Mouse (Mus musculus) CD4-positive naive resting alpha-beta T cell, adult 76 days (primary cell): ENCODE results near the gene Svs5. TPM values are rescaled to one million over a fixed set of nuclear protein-coding genes. Genes with fewer than 3 reads are reported as not detected.

Experiments used
- total RNA-seq: library from RNA; stranded (reverse); gene quantifications from one replicate; pipeline ENCODE4 v1.2.4, GENCODE M21; 2023

Svs5 gene
- total RNA-seq = not detected

GRCm38 (mm10) chr2:164332440-164332839, at the start of gene Svs5:
Svs5 (plus strand) TSS chr2:164332740.

GRCm38 (mm10) chr2:164288968-164289367, 43.6 kb upstream of the Svs5 start, which contains the start of gene Svs3a:
Svs3a (plus strand) TSS chr2:164289268.

DNA sequence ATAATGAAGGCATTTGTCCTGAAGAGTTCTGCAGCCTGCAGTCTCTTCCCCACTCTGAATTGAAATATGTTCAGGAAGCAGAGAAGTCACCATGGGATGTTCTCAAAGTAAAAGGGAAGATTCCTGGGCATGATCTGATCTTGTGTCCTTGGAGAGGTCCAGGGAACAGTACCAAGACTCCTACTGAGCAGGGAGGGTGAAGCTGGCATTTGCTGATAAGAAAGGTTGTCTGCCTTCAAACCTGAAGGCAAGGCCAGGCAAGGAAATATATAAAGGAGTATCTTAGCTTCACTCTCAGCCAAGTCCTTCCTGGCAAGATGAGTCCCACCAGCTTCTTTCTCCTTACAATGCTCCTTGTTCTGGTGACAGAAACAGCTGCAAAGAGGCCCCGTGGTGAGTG, 16.1 kb upstream of the Svs5 start, which contains the start of gene Svs6:
Svs6 (plus strand) TSS at position 301 of the 400 bp plus-strand sequence.

Other genes with a start within 250 kb of the Svs5 start
- gene Kcns1, start 161.6 kb upstream of the Svs5 start, total RNA-seq = not detected
- gene Wfdc5, start 150.0 kb upstream of the Svs5 start, total RNA-seq = not detected
- not detected for gene Wfdc12, start 142.1 kb upstream of the Svs5 start, total RNA-seq
- not detected for gene Wfdc15a, start 132.6 kb upstream of the Svs5 start, total RNA-seq
- not detected for gene Wfdc15b, start 111.1 kb upstream of the Svs5 start, total RNA-seq
- gene Svs2, start 94.3 kb upstream of the Svs5 start, total RNA-seq = not detected
- gene Svs3b, start 76.1 kb upstream of the Svs5 start, total RNA-seq = not detected
- not detected for gene Svs4, start 54.3 kb upstream of the Svs5 start, total RNA-seq
- gene Svs3a, start 43.5 kb upstream of the Svs5 start, total RNA-seq = not detected
- gene Svs6, start 16.0 kb upstream of the Svs5 start, total RNA-seq = not detected
- gene Slpi, start 56.4 kb downstream of the Svs5 start, total RNA-seq = 7.1 TPM
- not detected for gene Rbpjl, start 70.4 kb downstream of the Svs5 start, total RNA-seq
- not detected for gene Matn4, start 72.4 kb downstream of the Svs5 start, total RNA-seq
- gene Sdc4, start 111.1 kb downstream of the Svs5 start, total RNA-seq = 12.5 TPM
- gene Sys1, start 124.2 kb downstream of the Svs5 start, total RNA-seq = 55.4 TPM
- 0.56 TPM for gene Gm20458, start 128.2 kb downstream of the Svs5 start, total RNA-seq
- not detected for gene Trp53tg5, start 141.0 kb downstream of the Svs5 start, total RNA-seq
- 4.5 TPM for gene Dbndd2, start 153.4 kb downstream of the Svs5 start, total RNA-seq
- 67.9 TPM for gene Pigt, start 164.8 kb downstream of the Svs5 start, total RNA-seq
- gene Wfdc2, start 229.7 kb downstream of the Svs5 start, total RNA-seq = not detected
- gene Spint3, start 240.7 kb downstream of the Svs5 start, total RNA-seq = not detected